Mouse (Mus musculus) v-Abl transformed pro-B cells (cell line): ENCODE results near the gene Ttc21a.

ENCODE experiments used
- in situ Hi-C, 2 experiments: fragments of 400-800 bp; cut with MboI; formaldehyde crosslinking; loops; one replicate each; pipeline ENCODE4 v1.15.1; 2025; ENCODE audit not compliant: unreplicated experiment in 2 of 2

Gene Ttc21a

DNA sequence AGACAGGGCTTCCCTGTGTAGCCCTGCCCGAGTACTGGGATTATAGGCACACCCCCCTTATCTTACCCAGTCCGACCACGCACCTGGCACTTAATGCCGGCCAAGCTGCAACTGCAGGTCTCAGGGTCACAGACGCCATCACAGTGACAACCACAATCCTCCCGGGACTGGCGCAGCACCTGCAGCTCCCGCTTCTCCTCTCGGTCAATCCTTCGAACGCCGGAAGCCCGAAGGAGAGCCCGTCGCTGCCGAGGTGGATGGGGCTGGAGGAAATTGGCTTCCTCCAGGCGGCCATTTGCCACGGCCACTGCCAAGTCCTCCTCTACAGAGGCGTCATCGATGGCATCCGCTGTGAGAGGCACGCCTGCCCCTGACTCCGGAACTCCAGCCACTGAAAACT is 35.9 kb downstream of the Ttc21a start:
- in situ Hi-C loops: no loop called here

DNA sequence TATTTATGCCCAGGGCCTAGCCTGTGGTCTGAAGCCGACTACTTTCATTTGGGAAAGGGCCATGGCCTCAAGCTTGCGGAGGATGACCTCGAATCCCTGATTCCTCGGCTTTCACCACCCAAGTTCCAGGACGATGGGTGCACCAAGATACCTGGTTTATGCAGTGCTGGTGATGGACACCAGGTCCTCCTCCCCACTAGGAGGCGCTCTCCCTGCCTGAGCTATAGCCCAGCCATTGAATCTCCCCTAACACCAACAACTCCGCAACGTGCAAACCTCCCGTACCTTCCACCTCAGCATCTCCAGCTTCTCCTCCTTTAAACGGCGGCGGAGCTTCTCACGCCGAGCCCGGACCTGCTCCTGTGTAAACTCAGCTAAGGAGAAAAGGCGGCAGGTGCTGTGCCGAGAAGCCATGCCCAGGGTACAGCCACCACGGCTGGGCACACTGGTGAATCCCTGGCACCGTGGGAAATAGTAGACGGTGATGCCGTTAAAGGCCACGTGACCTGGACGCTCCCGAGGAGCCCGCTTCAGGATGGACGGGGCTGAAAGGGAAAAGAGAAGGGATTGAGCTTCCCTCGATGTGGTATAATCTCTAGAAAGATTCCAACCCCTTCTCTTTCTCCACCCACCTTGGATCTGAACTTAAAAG is 36.6 kb downstream of the Ttc21a start:
- in situ Hi-C loops: no loop called here

DNA sequence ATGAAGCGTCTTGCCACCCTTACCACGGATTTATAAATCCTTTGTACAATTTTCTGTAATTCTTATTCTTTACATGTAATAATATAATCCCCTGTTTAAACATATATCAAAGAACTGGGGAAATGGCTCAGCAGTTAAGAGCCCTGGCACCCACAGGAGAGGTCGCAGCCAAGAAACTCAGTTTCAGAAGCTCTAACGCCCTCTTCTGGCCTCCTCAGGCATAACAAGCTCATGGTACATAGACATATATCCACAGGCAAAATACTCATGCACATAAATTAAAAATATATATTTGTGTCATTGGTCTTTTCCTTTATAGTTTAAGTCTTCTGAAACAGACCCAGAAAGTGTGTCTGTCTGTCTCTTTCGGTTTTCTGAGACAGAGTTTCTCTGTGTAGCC is 37.2 kb downstream of the Ttc21a start:
- in situ Hi-C loops: loop anchor here (25.0 kb wide), 3 partner anchors 1313 to 1913 kb away; partner anchors contain the start of genes Ackr2 (in 1 of the 2), Trak1 (in 1 of the 2) and Ulk4 (in 1 of the 2)

DNA sequence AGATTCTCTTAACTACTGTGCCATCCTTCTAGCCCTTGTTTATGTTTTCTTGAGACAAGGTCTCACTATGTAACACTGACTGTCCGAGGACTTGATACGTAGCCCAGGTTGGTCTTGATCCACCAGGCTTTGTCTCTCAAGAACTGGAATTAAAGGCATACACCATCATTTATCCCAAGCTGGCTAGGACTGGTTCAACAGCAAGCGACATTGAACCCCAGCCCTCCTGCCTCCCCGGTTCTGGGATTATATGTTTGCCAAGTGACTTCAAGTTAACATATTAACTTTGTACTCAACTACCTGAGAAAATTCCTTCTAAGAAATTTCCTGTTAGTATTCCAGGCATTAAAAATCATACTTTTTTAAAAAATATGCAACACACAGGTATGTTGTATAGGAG is 37.9 kb downstream of the Ttc21a start:
- in situ Hi-C loops: loop anchor here (25.0 kb wide), 3 partner anchors 1312 to 1912 kb away; partner anchors contain the start of genes Ackr2 (in 1 of the 2), Trak1 (in 1 of the 2) and Ulk4 (in 1 of the 2)

DNA sequence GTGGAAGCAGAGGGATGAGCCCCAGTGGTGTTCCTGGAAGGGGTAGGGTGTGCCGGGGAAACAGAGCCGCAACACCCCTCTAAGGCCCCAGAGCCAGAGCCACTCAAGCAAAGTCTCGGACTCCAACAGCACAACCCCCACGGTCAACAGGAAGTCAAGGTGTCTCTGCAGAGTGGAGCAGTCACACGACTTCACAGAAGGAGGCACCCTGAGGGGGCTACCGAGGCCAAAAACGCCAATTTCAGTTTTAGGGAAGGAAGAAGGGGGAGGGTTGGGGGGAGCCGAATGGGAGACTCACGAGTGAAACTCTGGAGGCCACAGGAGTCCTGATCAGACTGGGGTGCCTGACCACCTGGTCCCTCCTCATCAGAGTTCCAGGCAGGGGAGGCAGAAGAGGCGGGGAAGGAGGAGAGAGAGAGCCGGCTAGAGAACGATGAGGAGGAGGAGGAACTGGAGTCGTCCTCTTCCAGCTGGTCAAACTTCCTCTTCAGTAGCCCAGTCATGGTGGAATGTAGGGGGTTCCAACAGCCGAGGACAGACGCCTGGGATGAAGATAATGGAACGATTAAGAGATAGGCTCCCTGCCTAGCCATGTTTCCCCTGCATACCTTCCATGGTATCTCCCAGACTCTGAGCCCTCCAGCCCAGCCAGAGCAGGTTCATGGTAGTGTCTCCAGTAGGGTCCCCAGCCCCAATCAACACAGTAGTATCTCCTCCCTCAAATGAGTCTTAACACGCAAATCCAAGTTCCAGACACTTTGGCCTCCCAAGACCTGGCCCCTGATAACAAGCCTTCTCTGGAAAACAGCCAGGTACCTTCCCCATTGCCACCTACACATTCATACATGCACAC is 39.5 kb downstream of the Ttc21a start:
- in situ Hi-C loops: loop anchor here (25.0 kb wide), 3 partner anchors 1310 to 1910 kb away; partner anchors contain the start of genes Ackr2 (in 1 of the 2), Trak1 (in 1 of the 2) and Ulk4 (in 1 of the 2)

DNA sequence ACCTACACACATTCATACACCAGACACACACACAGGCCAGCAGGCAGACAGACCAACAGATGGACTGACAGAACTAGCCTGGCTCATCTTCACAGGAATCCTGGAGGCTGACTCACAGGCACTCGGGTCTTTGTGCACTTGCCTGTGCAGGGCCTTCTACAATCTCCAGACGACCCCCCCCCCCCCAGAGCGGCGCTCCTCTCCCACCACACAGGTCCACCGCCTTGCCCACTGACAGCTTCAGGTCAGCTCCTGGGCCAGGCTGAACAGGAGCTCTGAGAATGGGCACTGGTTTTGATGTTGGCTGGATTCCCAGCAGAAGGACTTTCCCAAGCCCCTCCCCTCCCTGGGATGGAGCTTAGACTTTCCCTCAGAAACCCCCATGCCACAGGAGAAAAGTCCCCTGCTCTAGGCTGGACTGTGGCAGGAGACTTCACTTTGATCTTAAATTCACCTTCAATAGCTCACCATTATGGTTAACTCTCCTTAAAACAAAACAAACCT is 40.2 kb downstream of the Ttc21a start:
- in situ Hi-C loops: loop anchor here (25.0 kb wide), 3 partner anchors 1310 to 1910 kb away; partner anchors contain the start of genes Ackr2 (in 1 of the 2), Trak1 (in 1 of the 2) and Ulk4 (in 1 of the 2)

DNA sequence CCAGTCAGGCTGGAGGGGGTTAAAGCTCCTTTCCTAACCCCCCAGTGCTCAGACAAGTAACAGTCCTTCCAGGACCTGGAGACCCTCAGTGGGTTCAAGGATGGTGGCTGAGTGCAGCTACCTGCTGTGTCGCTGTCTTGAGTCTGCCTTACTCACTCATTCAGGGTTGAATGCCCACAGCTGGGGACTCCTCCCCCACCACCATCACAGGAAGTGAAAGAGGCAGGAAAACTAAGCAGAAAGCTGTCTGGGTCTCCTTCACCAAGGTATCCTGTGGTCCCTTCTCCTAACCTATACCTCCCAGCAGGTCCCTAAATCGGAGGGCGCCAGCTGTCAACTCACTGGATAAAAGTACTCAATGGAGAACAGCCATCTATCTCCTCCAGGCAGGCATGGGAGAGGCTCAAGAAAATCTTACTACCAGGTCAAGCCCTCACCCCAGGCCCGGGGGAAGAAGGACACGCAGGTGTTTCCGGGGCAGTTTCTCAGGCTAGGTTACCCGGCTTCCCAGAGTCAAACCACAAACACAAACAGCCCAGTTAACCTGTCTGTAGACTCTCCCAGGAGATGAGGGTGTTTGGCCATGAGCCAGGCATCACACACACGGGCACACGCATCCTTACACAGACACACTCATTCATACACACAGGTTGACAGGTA is 40.9 kb downstream of the Ttc21a start:
- in situ Hi-C loops: loop anchor here (25.0 kb wide), 3 partner anchors 1309 to 1909 kb away; partner anchors contain the start of genes Ackr2 (in 1 of the 2), Trak1 (in 1 of the 2) and Ulk4 (in 1 of the 2)

DNA sequence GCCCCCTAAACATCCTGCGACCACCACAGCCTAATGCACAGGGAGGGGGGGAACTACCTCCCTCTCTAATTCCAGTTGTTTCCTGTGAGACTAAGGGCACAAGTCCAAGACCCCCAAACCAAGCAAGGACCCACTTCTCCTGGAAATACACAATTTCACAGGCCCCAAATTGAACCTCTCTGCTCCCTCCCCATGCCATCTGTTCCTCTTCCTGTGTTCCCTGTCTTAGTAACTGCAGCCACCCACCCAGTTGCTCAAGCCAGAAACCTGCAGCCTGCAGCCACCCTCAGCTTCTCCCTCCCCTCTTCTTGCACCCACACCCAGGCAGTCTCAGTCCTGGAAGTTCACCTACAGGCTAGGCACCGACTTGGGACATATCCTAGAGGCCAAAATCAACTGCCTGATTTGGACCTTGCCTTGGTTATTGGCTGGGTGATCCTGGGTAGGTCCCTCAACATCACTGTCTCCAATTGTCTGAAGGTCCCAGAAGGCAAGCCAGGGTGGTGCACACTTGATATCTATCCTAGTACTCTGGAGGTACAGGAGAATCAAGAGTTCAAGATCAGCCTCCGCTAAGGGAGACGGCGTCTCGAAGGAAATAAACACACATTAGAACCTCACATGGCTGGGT is 41.5 kb downstream of the Ttc21a start:
- in situ Hi-C loops: loop anchor here (25.0 kb wide), 3 partner anchors 1308 to 1908 kb away; partner anchors contain the start of genes Ackr2 (in 1 of the 2), Trak1 (in 1 of the 2) and Ulk4 (in 1 of the 2)

DNA sequence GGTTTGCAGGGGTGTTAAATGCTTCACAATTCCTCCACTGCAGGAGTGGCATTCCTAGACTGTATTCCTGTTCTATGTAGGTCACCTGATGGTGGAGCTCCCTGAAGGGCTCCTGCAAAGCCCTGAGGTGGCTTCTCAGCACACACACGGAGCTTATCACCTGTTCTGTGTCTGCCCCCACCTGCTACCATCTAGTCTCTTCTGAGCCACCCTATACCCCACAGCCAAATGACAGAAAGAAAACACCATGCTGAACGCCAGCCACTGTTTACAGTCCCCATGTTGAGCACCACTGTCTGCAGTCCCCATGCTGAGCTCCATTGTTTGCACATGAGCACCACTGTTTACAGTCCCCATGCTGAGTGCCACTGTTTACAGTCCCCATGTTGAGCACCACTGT is 42.3 kb downstream of the Ttc21a start:
- in situ Hi-C loops: loop anchor here (25.0 kb wide), 3 partner anchors 1308 to 1908 kb away; partner anchors contain the start of genes Ackr2 (in 1 of the 2), Trak1 (in 1 of the 2) and Ulk4 (in 1 of the 2)

DNA sequence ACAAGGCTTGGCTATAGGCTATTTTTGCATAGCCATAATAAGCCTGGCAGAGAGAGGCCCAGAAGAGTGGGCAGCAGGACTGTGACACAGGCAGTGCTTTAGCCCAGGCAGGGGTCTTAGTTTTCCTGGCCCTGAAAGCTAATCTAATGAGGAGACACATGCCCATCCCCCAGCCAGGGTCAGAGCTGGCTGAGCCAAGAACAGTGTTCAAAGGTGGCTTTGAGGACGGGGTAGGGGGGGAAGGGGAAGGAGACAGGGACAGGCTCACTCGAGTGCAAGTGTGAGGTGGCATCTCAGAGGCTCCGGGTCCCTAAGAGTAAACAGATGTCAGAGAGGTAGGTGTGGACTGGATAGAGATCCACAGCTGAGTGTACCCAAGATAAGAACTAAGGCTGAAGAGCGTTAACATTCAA is 43.4 kb downstream of the Ttc21a start:
- in situ Hi-C loops: loop anchor here (25.0 kb wide), 3 partner anchors 1307 to 1907 kb away; partner anchors contain the start of genes Ackr2 (in 1 of the 2), Trak1 (in 1 of the 2) and Ulk4 (in 1 of the 2)

DNA sequence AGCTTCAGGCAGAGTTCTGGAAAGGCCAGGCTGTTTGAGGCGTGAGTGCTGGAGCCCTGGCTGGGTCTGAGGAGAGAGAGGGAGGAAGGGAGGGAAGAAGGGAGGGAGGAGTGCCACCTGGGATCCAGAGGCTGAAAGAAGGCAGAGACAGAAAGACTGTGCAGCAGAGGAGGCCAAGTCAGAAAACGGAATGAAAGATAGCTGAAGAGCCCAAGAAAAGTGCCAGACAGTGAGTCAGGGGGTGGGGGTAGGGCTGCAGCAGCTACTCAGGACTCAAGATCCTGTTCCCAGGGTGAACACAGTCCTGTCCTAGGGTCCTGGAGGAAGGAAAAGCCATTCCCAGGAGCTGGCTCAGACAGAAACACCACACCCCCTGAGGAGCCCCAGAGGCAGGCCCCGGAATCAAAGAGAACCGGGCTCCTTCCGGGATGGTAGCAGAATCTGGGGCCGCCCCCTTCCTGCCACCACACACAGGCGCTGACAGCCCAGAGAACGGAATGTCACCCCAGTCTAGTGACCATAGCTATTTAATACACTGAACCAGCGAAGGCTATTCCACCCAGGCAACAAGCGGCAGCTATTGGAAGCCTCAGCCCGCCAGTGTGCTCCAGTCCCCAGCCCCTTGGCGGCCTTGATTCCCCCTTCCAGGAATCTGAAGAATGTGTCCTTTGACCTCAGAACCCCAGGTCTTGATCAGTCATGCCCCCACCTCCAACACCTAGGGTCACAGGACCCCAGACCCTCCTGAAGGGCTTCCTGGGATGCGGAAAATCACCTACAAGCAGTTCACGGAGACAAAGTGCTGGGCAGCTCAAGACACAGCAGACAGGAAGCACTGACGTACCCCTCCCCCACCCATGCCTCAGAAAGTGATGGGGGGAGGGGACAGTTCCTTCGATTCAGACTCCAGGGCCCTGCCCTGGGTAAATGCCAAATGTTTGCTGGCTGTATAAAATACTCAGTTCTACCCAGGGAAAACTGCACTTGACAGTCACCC is 44.1 kb downstream of the Ttc21a start:
- in situ Hi-C loops: loop anchor here (25.0 kb wide), 3 partner anchors 1306 to 1906 kb away; partner anchors contain the start of genes Ackr2 (in 1 of the 2), Trak1 (in 1 of the 2) and Ulk4 (in 1 of the 2)

DNA sequence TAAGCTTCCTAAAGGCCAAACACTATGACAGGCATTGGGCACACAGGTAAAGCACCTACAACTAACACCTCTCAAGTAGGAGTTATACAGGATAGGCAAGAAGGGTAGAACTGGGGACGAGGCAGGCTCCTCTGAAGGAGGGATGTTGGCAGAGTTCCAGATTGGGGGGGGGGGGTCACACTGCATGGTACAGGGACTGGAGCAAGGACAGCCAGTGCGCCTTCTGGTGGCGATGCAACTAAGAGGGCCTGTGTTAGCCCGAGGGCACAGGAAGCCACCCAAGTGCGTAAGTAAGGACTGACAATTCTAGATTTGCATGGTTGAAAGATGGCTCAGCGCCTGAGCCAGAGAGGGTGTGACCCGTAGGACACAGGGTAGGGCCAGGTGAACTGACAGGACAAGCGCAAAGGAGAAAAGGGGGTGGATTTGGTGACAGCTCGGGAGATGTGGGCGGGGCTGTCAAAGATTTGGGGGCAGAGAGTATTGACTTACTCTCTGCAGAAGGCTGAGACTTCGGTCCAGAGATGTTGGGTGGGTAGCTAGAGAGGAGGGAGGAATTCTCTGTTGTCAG is 44.9 kb downstream of the Ttc21a start:
- in situ Hi-C loops: loop anchor here (25.0 kb wide), 3 partner anchors 1305 to 1905 kb away; partner anchors contain the start of genes Ackr2 (in 1 of the 2), Trak1 (in 1 of the 2) and Ulk4 (in 1 of the 2)

DNA sequence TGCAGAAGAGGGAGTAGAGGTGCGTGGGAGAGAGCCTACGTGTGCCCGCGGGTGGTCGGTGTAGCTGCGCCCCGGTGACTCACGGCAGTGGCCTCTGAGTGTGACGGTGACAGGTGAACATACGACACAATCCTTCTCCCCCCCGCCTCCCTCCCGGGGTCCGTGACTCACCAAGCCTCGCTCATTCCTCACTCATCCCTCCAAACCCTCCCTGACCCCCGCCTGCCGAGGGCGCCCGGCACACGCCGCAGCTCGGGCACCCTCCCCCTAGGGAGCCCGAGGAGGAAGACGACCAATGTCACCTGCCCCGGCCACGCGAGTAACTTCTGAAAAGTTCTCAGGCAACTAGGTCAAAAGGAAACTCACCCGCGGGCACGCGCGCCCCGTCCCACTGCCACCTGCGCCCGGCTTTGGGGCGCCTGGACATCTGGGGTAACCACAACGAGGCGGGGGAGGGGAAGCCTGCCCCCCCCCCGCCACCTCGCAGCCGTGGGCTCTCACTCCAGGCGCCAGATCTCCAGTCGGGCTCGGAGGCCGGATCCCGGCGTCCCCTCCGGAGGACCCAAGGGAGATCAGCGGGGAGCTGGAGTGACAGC is 45.6 kb downstream of the Ttc21a start:
- in situ Hi-C loops: loop anchor here (25.0 kb wide), 3 partner anchors 1304 to 1904 kb away; partner anchors contain the start of genes Ackr2 (in 1 of the 2), Trak1 (in 1 of the 2) and Ulk4 (in 1 of the 2)

DNA sequence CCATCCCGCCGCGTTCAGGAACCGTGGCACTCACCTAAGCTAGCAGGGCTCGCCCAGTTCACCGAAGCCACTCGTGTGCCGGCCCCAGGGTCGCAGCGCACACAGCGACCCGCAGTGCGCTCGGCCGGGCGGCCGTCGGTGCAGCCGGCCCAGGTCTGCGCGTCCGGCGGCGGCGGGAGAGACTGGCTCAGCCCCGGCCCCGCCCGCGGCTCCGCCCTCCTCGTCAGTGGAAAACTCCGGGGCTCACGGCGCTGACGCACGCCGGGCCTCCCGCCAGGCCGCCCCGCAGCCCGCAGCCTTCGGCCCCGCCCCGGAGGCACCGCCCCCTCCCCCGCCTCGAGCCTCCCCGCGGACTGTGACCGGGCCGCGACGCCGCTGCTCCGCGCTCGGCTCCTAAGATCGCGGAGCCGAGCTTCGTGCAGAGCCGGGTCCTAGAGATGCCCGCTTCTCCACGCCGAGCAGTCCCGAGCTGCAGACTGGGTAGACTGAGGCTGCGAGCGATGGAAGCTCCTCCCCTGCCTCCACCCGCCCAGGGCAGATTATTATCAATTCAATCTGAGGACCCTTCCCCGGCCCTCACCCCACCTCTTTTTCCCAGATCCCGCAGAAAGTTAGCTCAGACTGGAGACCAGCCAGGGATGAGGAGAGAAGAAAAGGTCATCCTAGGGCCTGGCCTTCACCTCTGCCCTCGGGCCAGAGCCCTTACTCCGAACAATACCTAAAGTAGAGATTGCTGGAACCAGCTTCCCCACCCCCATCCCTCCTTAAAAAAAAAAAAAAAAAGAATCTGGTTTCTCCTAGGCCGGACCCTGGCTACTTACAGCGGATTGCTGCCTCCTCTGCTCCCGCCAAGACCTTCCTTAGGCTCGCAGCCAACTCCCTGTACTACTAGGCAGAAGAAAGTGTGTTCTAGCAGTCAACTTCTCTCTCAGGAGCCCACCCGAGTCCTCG is 46.5 kb downstream of the Ttc21a start:
- in situ Hi-C loops: loop anchor here (25.0 kb wide), 3 partner anchors 1303 to 1903 kb away; partner anchors contain the start of genes Ackr2 (in 1 of the 2), Trak1 (in 1 of the 2) and Ulk4 (in 1 of the 2)

DNA sequence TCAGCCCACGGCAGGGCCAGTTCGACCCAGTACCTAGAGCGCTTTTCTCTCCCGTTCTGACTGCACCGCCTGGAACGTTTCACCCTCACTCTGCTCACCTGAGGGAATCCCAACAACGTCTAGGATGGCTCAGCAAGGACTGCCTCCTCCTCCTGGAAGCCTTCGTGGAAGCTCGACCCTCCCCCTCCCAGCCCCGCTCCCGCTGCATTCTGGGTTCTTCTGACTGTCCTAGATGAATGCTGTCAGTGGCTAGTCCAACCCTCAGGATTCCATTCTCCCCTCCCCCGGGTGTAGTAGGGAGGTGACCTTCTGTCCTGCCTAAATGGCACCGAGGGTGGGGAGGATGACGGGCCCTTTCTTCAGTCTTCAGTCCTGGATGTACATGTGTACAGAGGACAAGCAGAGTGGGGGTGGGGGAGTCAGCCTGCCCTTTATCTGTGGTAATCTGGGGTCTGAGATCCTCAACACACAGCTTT is 47.2 kb downstream of the Ttc21a start, which contains the start of gene Csrnp1:
Gene Csrnp1, minus strand, starts transcription at position 123 of the 476 bp plus-strand sequence.
- in situ Hi-C loops: loop anchor here (25.0 kb wide), 3 partner anchors 1303 to 1903 kb away; partner anchors contain the start of genes Ackr2 (in 1 of the 2), Trak1 (in 1 of the 2) and Ulk4 (in 1 of the 2)
